Mouse (Mus musculus): Measurements from ENCODE around the gene Mob3c. TPM values are rescaled to one million over a fixed set of nuclear protein-coding genes. Genes with fewer than 3 reads are reported as not detected.
A peak's percentile ranks its signal among the peaks of the same experiment; 100 is the strongest.

Gene Mob3c
- polyA plus RNA-seq, 1 experiment from 2014 or later = 14.4 TPM

GRCm38 (mm10) chr4:115838196-115838595 lies 10.3 kb downstream of the Mob3c start:
- no peak overlapping the region for H3K4me3 ChIP-seq
- no peak for ATAC-seq (ENCODE audit: low FRiP score, low read depth)
- H3K4me1 ChIP-seq = peaks cover 12% of the 10 kb centered on the region
- no peak overlapping the region for H3K27ac ChIP-seq
- peak overlapping the region; percentile 64 for H3K4me2 ChIP-seq (replicated peaks)
- 80% methylated on average over 4 of the region's 4 CpGs for WGBS
- peaks cover 19% of the 10 kb centered on the region for H3K36me3 ChIP-seq
- H3K9me3 ChIP-seq = no peaks in the 10 kb centered on the region
- no peak overlapping the region for H3K9ac ChIP-seq
- H3K27me3 ChIP-seq = no peaks in the 10 kb centered on the region

DNA sequence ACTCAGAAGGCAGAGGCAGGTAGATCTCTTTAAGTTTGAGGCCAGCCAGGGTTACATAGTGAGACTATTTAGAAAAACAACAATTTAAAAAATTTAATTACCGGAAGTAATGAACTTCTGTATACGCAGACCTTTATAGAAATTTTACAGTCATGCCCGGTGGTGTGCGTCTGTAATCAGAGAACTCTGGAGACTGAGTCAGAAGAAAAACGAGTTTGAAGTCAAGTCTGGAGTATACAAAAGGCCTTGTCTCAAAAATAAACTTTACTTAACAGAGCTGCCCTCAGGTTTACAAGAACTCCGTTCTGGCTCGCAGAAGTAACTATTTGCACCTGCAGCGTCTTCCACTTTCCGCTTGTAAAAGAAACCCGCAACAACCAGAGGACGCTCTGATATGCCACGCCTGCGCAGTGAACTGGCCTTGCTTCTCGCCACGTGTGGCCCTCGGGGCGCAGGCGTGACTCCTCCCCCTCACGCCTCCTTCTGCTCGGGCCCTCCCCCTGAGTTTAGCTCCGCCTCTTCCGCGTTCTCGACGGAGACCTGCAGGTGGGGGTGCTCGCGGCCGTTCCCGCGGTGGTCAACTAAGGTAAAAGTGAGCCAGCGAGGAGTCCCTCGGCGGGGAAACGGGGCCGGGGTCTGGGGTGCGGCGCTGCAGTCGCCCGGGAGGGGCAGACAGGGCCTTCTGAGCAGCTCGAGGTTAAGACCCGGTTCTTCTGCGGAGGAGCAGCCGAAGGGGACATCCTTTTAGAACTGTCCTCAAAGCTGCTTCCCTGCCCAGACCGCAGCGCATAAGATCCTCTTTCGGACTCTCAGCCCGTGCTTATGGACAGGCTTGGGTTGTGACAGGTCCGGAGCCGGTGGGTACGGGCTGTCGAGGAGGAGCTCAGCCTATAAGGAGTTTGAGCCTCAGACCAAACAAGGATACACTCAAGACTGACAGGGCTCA lies 11.1 kb downstream of the Mob3c start, which contains the start of gene Mknk1:
Gene Mknk1, plus strand, starts transcription at position 503 of the 946 bp plus-strand sequence.
- H3K4me1 ChIP-seq = peaks cover 16% of the 10 kb centered on the region
- peak within 1 kb of the TSS; percentile 64 for H3K4me2 ChIP-seq (replicated peaks)
- 0 out of 2 replicates have a peak within 1 kb of the TSS, but pooled peaks have one; percentile 40 for H3K27ac ChIP-seq
- ATAC-seq (ENCODE audit: low FRiP score, low read depth) = peak; percentile 95
- no peaks in the 10 kb centered on the region for H3K9me3 ChIP-seq
- H3K36me3 ChIP-seq = peaks cover 11% of the 10 kb centered on the region
- H3K9ac ChIP-seq = peak within 1 kb of the TSS; percentile 73
- H3K4me3 ChIP-seq = peak within 1 kb of the TSS; percentile 62
- H3K27me3 ChIP-seq = no peaks in the 10 kb centered on the region
- WGBS = 2% methylated on average over 51 of the region's 51 CpGs

DNA sequence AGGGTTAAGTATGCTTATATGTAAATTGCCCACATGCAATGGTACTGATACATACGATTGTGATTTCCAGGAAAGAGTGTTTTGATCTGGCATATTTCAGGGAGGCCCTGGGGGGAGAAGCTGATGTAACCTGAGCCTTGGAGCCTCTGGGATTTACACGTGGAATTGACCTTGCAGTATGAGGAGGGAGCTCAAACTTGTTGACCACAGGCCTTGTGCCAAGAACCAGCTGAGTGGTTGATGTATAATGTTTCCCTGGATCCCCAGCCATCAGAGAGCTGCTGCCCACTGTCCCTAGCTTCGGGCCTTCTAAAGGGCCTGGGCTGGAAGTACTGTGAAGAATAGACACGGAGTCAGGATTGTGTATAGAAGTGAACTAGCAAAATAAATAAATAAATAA lies 12.1 kb downstream of the Mob3c start:
- Histone ChIP-seq H3K36me3 (0 out of 2 replicates have a peak, but pooled peaks cover 4% of the 10 kb centered on the region), H3K27me3 (no peaks in the 10 kb centered on the region), H3K4me3 (peak overlapping the region; percentile 62), H3K9ac (peak overlapping the region; percentile 73), H3K27ac (no peak overlapping the region), H3K4me1 (peaks cover 16% of the 10 kb centered on the region), H3K9me3 (no peaks in the 10 kb centered on the region), H3K4me2 (replicated peaks) (peak overlapping the region; percentile 64)
- no peak for ATAC-seq (ENCODE audit: low FRiP score, low read depth)
- WGBS = 51% methylated on average over 4 of the region's 4 CpGs

- WGBS = 92% methylated on average over 4 of the region's 4 CpGs
- H3K4me1 ChIP-seq = peaks cover 16% of the 10 kb centered on the region
- no peaks in the 10 kb centered on the region for H3K27me3 ChIP-seq
- H3K9me3 ChIP-seq = no peaks in the 10 kb centered on the region
- ATAC-seq (ENCODE audit: low FRiP score, low read depth) = no peak
- H3K36me3 ChIP-seq = no peaks in the 10 kb centered on the region
- H3K4me2 ChIP-seq (replicated peaks) = no peak overlapping the region
- H3K4me3 ChIP-seq = no peak overlapping the region
- no peak overlapping the region for H3K9ac ChIP-seq
- H3K27ac ChIP-seq = no peak overlapping the region
These were observed 12.9 kb downstream of the Mob3c start for GRCm38 (mm10) chr4:115840842-115841241.

- H3K36me3 ChIP-seq = peaks cover 37% of the 10 kb centered on the region
- no peak overlapping the region for H3K4me3 ChIP-seq
- H3K27ac ChIP-seq = no peak overlapping the region
- no peaks in the 10 kb centered on the region for H3K9me3 ChIP-seq
- ATAC-seq (ENCODE audit: low FRiP score, low read depth) = no peak
- 58% methylated on average over 2 of the region's 2 CpGs for WGBS
- no peak overlapping the region for H3K4me2 ChIP-seq (replicated peaks)
- 0 out of 2 replicates have a peak, but pooled peaks cover 2% of the 10 kb centered on the region for H3K27me3 ChIP-seq
- peaks cover 16% of the 10 kb centered on the region; the same call in 1 of the 2 replicates for H3K4me1 ChIP-seq
- H3K9ac ChIP-seq = no peak overlapping the region
These were observed 18.8 kb downstream of the Mob3c start for GRCm38 (mm10) chr4:115846656-115847055.

GRCm38 (mm10) chr4:115847377-115847776 lies 19.5 kb downstream of the Mob3c start:
- Histone ChIP-seq H3K27ac (no peak overlapping the region), H3K4me2 (replicated peaks) (no peak overlapping the region), H3K9ac (no peak overlapping the region), H3K36me3 (peaks cover 44% of the 10 kb centered on the region), H3K4me1 (peaks cover 16% of the 10 kb centered on the region; the same call in 1 of the 2 replicates), H3K27me3 (0 out of 2 replicates have a peak, but pooled peaks cover 2% of the 10 kb centered on the region), H3K4me3 (no peak overlapping the region), H3K9me3 (no peaks in the 10 kb centered on the region)
- 56% methylated on average over 5 of the region's 5 CpGs for WGBS
- no peak for ATAC-seq (ENCODE audit: low FRiP score, low read depth)

GRCm38 (mm10) chr4:115848083-115848482 lies 20.2 kb downstream of the Mob3c start:
- ATAC-seq (ENCODE audit: low FRiP score, low read depth) = no peak
- Histone ChIP-seq H3K9ac (no peak overlapping the region), H3K27me3 (0 out of 2 replicates have a peak, but pooled peaks cover 2% of the 10 kb centered on the region), H3K4me3 (no peak overlapping the region), H3K4me2 (replicated peaks) (no peak overlapping the region), H3K9me3 (no peaks in the 10 kb centered on the region), H3K27ac (no peak overlapping the region), H3K36me3 (peaks cover 51% of the 10 kb centered on the region), H3K4me1 (peaks cover 16% of the 10 kb centered on the region; the same call in 1 of the 2 replicates)
- 93% methylated on average over 1 of the region's 1 CpGs for whole genome bisulfite sequencing

- Histone ChIP-seq H3K9me3 (no peaks in the 10 kb centered on the region), H3K4me3 (no peak overlapping the region), H3K27ac (no peak overlapping the region), H3K4me2 (replicated peaks) (no peak overlapping the region), H3K36me3 (peaks cover 55% of the 10 kb centered on the region), H3K27me3 (0 out of 2 replicates have a peak, but pooled peaks cover 2% of the 10 kb centered on the region), H3K9ac (no peak overlapping the region), H3K4me1 (peaks cover 18% of the 10 kb centered on the region)
- WGBS = 63% methylated on average over 8 of the region's 8 CpGs
- ATAC-seq (ENCODE audit: low FRiP score, low read depth) = no peak
These were observed 21.2 kb downstream of the Mob3c start for GRCm38 (mm10) chr4:115848990-115849677.

- Histone ChIP-seq H3K4me2 (replicated peaks) (no peak overlapping the region), H3K4me3 (no peak overlapping the region), H3K9me3 (no peaks in the 10 kb centered on the region), H3K27ac (no peak overlapping the region), H3K27me3 (0 out of 2 replicates have a peak, but pooled peaks cover 2% of the 10 kb centered on the region), H3K9ac (no peak overlapping the region), H3K36me3 (peaks cover 57% of the 10 kb centered on the region), H3K4me1 (peaks cover 28% of the 10 kb centered on the region)
- ATAC-seq (ENCODE audit: low FRiP score, low read depth) = no peak
- 76% methylated on average over 2 of the region's 2 CpGs for WGBS
These were observed 22.2 kb downstream of the Mob3c start for GRCm38 (mm10) chr4:115850111-115850510.

- no peak overlapping the region for H3K4me3 ChIP-seq
- no peaks in the 10 kb centered on the region for H3K9me3 ChIP-seq
- no peak overlapping the region for H3K27ac ChIP-seq
- ATAC-seq (ENCODE audit: low FRiP score, low read depth) = no peak
- H3K36me3 ChIP-seq = peaks cover 57% of the 10 kb centered on the region
- no peak overlapping the region for H3K9ac ChIP-seq
- 58% methylated on average over 2 of the region's 2 CpGs for WGBS
- 0 out of 2 replicates have a peak, but pooled peaks cover 2% of the 10 kb centered on the region for H3K27me3 ChIP-seq
- peaks cover 33% of the 10 kb centered on the region for H3K4me1 ChIP-seq
- H3K4me2 ChIP-seq (replicated peaks) = no peak overlapping the region
These were observed 22.7 kb downstream of the Mob3c start for GRCm38 (mm10) chr4:115850631-115851030.

DNA sequence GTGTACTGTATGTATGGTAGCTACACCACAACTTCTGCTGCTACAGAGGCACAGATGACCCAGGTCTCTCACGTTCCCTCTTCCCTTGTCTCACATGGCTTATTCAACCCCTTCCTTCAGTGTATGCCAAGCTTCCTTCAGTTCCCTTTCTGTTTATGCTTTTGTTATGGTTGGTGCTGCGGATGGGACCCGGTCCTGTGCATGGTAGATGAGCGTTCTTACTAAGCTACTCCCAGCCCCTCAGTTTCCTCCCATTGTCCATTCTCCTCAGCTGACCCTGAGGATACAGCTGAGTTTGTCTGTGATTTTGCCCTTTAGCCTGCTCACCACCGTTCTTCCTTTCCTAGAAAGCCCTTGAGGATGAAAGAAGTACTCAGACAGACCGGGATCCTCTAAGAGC lies 23.7 kb downstream of the Mob3c start:
- Histone ChIP-seq H3K4me2 (replicated peaks) (no peak overlapping the region), H3K27me3 (0 out of 2 replicates have a peak, but pooled peaks cover 2% of the 10 kb centered on the region), H3K27ac (no peak overlapping the region), H3K9ac (no peak overlapping the region), H3K4me1 (peaks cover 41% of the 10 kb centered on the region), H3K4me3 (no peak overlapping the region), H3K36me3 (peaks cover 57% of the 10 kb centered on the region), H3K9me3 (no peaks in the 10 kb centered on the region)
- 88% methylated on average over 6 of the region's 6 CpGs for WGBS
- ATAC-seq (ENCODE audit: low FRiP score, low read depth) = no peak

DNA sequence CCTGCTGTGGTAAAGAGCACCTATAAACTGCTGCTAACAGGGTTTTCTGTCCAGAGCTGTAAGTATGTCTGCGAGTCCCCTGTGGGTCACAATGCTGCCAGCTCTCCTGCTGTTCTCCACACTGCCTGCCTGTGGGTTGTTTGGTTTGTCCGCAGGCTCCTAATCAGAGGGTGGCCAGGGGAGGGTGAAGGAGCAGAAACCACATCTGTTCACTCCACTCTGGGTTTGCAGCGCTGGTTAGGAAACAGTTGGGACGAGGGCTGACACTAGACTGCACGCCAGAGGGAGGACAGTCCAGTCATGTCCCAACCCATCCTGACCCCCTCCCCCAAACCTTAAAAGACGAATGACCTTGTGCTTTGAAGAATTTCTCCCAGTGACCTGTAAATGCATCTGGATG lies 27.2 kb downstream of the Mob3c start:
- Histone ChIP-seq H3K9ac (no peak overlapping the region), H3K9me3 (no peaks in the 10 kb centered on the region), H3K4me3 (no peak overlapping the region), H3K4me1 (peaks cover 35% of the 10 kb centered on the region), H3K36me3 (peaks cover 61% of the 10 kb centered on the region), H3K4me2 (replicated peaks) (peak overlapping the region; percentile 45), H3K27me3 (0 out of 2 replicates have a peak, but pooled peaks cover 7% of the 10 kb centered on the region), H3K27ac (peak overlapping the region; percentile 69; the same call in 1 of the 2 replicates)
- no peak; the same call in 1 of the 2 replicates for ATAC-seq (ENCODE audit: low FRiP score, low read depth)
- WGBS = 18% methylated on average over 6 of the region's 6 CpGs

Data from limb, embryonic 13.5 days (tissue).